Mouse (Mus musculus) G1E (cell line): ENCODE measurements around the gene Lrrc75b. TPM values are rescaled to one million over a fixed set of nuclear protein-coding genes. Genes with fewer than 3 reads are reported as not detected.
A peak's percentile ranks its signal among the peaks of the same experiment; 100 is the strongest.
"Not testable (repeated sequence)": the region's sequence is repeated elsewhere in the genome, so short reads cannot be mapped to it uniquely, and the experiment has no call there.

Experiments
- ATAC-seq: 2 replicates; pipeline ENCODE4 v1.8.0; 2016; ENCODE audit warnings: mild to moderate bottlenecking; ENCODE audit not compliant: insufficient number of reproducible peaks, poor library complexity, low FRiP score, severe bottlenecking; ENCODE audit errors: extremely low read depth
- DNase-seq: peaks from one replicate; pipeline ENCODE4 v3.0.0; 2012; ENCODE audit warnings: low spot score
- H3K27me3 ChIP-seq: 2 replicates; pipeline ENCODE4 v1.6.1; 2012; ENCODE audit warnings: mild to moderate bottlenecking, low read length, inconsistent platforms; ENCODE audit not compliant: insufficient read depth
- H3K36me3 ChIP-seq: replicated peaks from 2 replicates; pipeline ENCODE3; 2012; ENCODE audit warnings: mild to moderate bottlenecking, inconsistent platforms
- H3K4me1 ChIP-seq: 2 replicates; pipeline ENCODE4 v1.6.1; 2012; ENCODE audit warnings: low read depth, low read length, inconsistent platforms, mixed read lengths; ENCODE audit not compliant: insufficient read depth
- H3K4me3 ChIP-seq: 2 replicates; pipeline ENCODE4 v1.5.1; 2012; ENCODE audit warnings: low read depth, mild to moderate bottlenecking, inconsistent platforms, low read length, moderate library complexity, mixed read lengths
- H3K9me3 ChIP-seq: replicated peaks from 2 replicates; pipeline ENCODE4 v1.6.1; 2012; ENCODE audit warnings: inconsistent platforms
- CTCF ChIP-seq: IDR thresholded peaks from 2 replicates; pipeline ENCODE4 v1.5.1; 2012; ENCODE audit warnings: low read depth, low read length, inconsistent platforms, mixed read lengths
- GATA1 ChIP-seq: IDR thresholded peaks from 2 replicates; pipeline ENCODE4 v1.6.1; 2012; ENCODE audit warnings: borderline replicate concordance, low read length, inconsistent platforms, mixed read lengths
- GATA2 ChIP-seq: IDR thresholded peaks from 2 replicates; pipeline ENCODE4 v1.6.1; 2012; ENCODE audit warnings: low read depth, low read length, inconsistent platforms, borderline replicate concordance
- POLR2AphosphoS5 ChIP-seq: IDR thresholded peaks from 2 replicates; pipeline ENCODE4 v1.6.1; 2012; ENCODE audit warnings: low read depth, low read length, inconsistent platforms; ENCODE audit not compliant: insufficient replicate concordance
- TAL1 ChIP-seq: conservative IDR thresholded peaks from 2 replicates; pipeline ENCODE4 v1.6.1; 2012; ENCODE audit warnings: low read depth, low read length, inconsistent platforms, mixed read lengths
- polyA plus RNA-seq: library from polyadenylated mRNA; stranded (reverse); fragments of >175 nt; gene quantifications from 2 replicates; pipeline ENCODE4 v1.2.3, GENCODE M21; 2012
- total RNA-seq, 2 experiments: library from RNA; stranded (forward) in 1 of 2; stranded (reverse) in 1 of 2; fragments of 200-1000 nt in 1 of 2; fragments of >200 nt in 1 of 2; fragmentation: Nextera tagmentation in 1 of 2; gene quantifications; 2 replicates each; pipeline ENCODE4 v1.2.3; 2014 to 2017

Lrrc75b gene
- total and polyA plus RNA-seq, 3 experiments: 0.05 TPM; not detected in 2

- TF ChIP-seq POLR2AphosphoS5 (no peak), TAL1 (no peak), GATA1 (no peak), CTCF (no peak), GATA2 (no peak)
- H3K4me1 ChIP-seq: peaks cover 10% of the 10 kb centered on the region
- H3K9me3 ChIP-seq: no peaks in the 10 kb centered on the region
- H3K36me3 ChIP-seq: peaks cover 72% of the 10 kb centered on the region
- H3K27me3 ChIP-seq: no peaks in the 10 kb centered on the region
- ATAC-seq (no peak), DNase-seq (no peak)
- H3K4me3 ChIP-seq: no peak overlapping the region
Observed at GRCm38 (mm10) chr10:75534934-75535333, 25.2 kb downstream of the Lrrc75b start.

- ATAC-seq (no peak), DNase-seq (no peak)
- Histone ChIP-seq H3K36me3 (peaks cover 78% of the 10 kb centered on the region), H3K9me3 (no peaks in the 10 kb centered on the region), H3K4me3 (no peak overlapping the region), H3K27me3 (no peaks in the 10 kb centered on the region), H3K4me1 (peaks cover 10% of the 10 kb centered on the region)
- TF ChIP-seq TAL1 (no peak), GATA1 (no peak), POLR2AphosphoS5 (no peak), CTCF (no peak)
Observed at GRCm38 (mm10) chr10:75534216-75534615, 25.9 kb downstream of the Lrrc75b start.

- TF ChIP-seq GATA1 (no peak), CTCF (no peak), GATA2 (no peak), TAL1 (no peak), POLR2AphosphoS5 (no peak)
- DNase-seq (no peak), ATAC-seq (peak; percentile 22)
- H3K4me1 ChIP-seq: peaks cover 13% of the 10 kb centered on the region
- no peaks in the 10 kb centered on the region for H3K27me3 ChIP-seq
- peaks cover 95% of the 10 kb centered on the region for H3K36me3 ChIP-seq
- H3K9me3 ChIP-seq: no peaks in the 10 kb centered on the region
- no peak overlapping the region for H3K4me3 ChIP-seq
Observed at GRCm38 (mm10) chr10:75531532-75532090, 28.5 kb downstream of the Lrrc75b start.

GRCm38 (mm10) chr10:75530322-75530721 is 29.8 kb downstream of the Lrrc75b start:
- DNase-seq: no peak
- Histone ChIP-seq H3K9me3 (no peaks in the 10 kb centered on the region), H3K36me3 (peaks cover 93% of the 10 kb centered on the region)

GRCm38 (mm10) chr10:75525450-75525849 is 34.7 kb downstream of the Lrrc75b start:
- peaks cover 92% of the 10 kb centered on the region for H3K36me3 ChIP-seq
- H3K4me1 ChIP-seq: peaks cover 34% of the 10 kb centered on the region
- not testable (repeated sequence) for ATAC-seq, H3K9me3 ChIP-seq, H3K4me3 ChIP-seq, H3K27me3 ChIP-seq, DNase-seq

More at GRCm38 (mm10) chr10:75530322-75530721, 29.8 kb downstream of the Lrrc75b start:
- ATAC-seq: no peak
- no peak overlapping the region for H3K4me3 ChIP-seq
- no peak for TF ChIP-seq GATA2
- TF ChIP-seq POLR2AphosphoS5: no peak
- no peak for TF ChIP-seq CTCF
- no peak for TF ChIP-seq GATA1
- no peak for TF ChIP-seq TAL1
- H3K4me1 ChIP-seq: peaks cover 20% of the 10 kb centered on the region
- no peaks in the 10 kb centered on the region for H3K27me3 ChIP-seq

GRCm38 (mm10) chr10:75521643-75522042 is 38.5 kb downstream of the Lrrc75b start:
- H3K4me3 ChIP-seq: no peak overlapping the region
- DNase-seq (no peak), ATAC-seq (no peak)
- no peaks in the 10 kb centered on the region for H3K9me3 ChIP-seq
- no peaks in the 10 kb centered on the region for H3K27me3 ChIP-seq
- peaks cover 45% of the 10 kb centered on the region for H3K4me1 ChIP-seq
- peaks cover 73% of the 10 kb centered on the region for H3K36me3 ChIP-seq
- TF ChIP-seq CTCF (no peak), TAL1 (no peak), POLR2AphosphoS5 (no peak), GATA1 (no peak), GATA2 (no peak)

GRCm38 (mm10) chr10:75520581-75520980 is 39.5 kb downstream of the Lrrc75b start:
- H3K27me3 ChIP-seq: no peaks in the 10 kb centered on the region
- H3K9me3 ChIP-seq: no peaks in the 10 kb centered on the region
- DNase-seq: no peak
- peak overlapping the region; percentile 17; the same call in 1 of the 2 replicates for H3K4me3 ChIP-seq
- H3K4me1 ChIP-seq: peaks cover 49% of the 10 kb centered on the region
- TF ChIP-seq POLR2AphosphoS5: no peak
- TF ChIP-seq CTCF: no peak
- no peak for TF ChIP-seq GATA2
- TF ChIP-seq TAL1: no peak
- no peak for TF ChIP-seq GATA1
- ATAC-seq: no peak
- peaks cover 64% of the 10 kb centered on the region for H3K36me3 ChIP-seq
